Mouse (Mus musculus) layer of hippocampus, adult 11-12 months (tissue): Measurements from ENCODE around the gene Tsnax.
A peak's percentile ranks its signal among the peaks of the same experiment; 100 is the strongest.

Experiments
- DNase-seq: peaks from one replicate; pipeline ENCODE4 v3.0.0; 2022; ENCODE audit warnings: low spot score

The Tsnax gene

DNA sequence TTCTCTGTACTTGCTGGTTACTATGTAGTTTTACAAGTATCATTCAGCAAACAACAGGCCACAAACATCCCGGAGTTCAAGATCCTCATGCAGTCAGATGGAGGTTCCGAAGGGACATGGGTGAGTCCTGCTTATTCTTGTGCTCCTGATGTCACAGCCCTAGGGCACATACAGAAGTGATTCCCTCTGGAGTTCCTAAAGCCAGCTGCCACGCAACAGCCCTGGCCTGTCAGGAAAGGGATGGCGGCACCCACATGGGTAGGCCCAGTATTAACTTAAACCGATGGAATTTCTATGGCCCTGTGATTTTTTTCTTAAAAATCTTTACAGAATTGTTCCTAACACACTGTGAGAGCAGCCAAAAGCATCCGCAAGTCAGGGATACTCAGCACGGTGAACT is 30.6 kb downstream of the Tsnax start:
- no peak for DNase-seq

DNA sequence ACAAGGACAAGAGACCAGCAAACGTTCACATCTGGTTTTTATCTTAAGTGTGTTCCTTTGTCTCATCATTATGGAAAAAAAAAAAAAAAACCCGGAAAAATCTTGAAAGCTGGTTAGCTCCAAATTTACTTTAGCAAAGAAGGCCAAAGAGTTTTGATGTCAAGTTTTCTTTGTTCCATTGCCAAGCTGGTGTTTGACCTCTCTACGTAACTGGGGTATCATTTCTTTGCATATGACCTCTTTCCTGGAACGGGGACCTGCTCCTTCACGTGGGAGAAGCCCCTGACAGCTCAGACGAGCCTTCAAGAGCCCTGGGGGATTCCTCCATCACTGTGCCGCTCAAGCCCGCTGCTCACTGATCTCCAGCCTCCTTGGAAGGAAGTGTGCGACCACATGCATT is 31.1 kb downstream of the Tsnax start:
- no peak for DNase-seq

DNA sequence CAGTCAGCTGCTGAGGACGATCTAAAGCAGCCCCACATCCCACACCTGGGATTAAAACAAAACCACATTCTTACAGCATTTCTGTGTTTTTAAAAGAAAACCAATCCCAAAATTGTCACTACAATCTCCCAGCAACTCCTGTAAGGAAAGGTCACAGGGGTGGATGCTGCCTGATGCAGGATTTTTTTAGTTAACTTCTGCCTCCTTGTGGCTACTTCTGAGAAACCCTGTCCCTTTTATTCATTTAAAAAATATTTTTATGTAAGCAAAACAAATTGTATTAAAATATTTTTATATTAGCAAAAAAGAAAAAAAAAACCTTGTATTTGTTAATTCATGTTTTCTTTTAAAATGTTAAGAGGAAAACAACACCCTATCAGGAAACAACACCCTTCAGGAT is 33.0 kb downstream of the Tsnax start:
- no peak for DNase-seq

DNA sequence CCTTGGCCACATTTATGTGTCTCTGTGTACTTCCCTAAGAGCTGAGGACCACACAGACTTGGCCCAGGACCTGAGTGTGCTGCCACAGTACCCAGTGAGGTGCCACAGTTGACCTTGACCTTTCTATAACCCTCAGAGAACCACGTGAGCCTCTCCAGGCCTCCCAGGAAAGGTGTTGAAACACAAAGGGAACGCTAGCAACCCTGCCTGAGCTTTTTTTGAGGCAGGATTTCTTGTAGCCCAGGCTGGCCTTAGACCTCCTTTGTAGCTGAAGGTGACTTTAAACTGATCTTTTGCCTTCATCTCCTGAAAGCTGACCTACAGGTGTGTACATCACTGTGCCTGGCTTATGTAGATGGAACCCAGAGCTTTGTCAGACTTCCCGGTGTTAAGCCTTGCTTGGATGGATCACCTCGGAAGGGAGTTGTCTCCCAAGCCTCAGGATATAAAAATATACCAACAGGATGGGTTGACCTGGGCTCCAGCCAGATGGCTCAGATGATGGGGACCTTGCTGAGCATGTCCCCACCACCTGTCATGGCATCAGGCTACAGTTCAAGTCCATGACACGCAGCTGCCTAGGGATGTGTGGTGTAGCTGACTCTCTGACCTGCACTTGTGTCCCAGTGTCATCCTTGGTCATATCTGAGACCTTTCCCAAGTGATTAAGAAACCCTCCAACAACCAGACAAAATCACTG is 36.4 kb downstream of the Tsnax start:
- DNase-seq, result no peak

DNA sequence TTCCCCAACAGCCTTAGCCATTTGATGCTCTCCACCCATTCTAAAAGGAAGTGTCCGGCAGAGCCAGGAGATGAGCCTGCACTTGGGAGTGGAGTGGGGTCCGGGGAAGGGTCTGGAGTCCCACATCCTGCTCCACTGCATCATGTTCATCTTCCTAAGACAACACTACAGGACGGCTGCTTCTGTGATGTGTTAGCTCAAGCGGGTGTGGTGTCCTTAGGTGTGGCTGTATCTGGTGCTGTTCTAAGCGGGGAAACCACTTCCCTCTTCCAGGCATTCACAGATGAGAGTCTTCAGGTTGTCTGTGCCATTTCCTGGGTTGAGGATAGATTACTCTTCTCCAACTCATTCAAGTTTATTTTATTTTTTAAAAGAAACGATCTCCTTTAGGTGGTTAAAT is 37.0 kb downstream of the Tsnax start:
- DNase-seq, result no peak

DNA sequence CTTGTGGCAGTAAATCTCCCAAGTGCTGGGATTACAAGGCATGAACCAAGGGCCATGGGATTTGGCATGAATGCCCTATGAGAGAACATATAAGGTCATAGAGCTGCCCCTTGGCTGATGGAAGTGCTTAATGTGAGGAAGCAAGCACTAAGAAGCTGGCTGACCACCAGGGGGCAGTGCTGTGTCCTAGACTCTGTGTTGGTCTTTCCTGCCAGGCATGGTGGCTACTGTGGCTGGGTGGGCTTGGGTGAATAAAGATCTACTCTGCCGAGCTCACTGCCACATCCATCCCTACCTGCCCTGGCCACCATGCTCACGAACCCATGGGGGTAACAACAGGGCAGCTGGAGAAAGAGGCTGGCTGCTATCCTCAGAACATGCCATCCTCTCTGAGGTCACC is 39.2 kb downstream of the Tsnax start:
- DNase-seq, result peak; percentile 81

DNA sequence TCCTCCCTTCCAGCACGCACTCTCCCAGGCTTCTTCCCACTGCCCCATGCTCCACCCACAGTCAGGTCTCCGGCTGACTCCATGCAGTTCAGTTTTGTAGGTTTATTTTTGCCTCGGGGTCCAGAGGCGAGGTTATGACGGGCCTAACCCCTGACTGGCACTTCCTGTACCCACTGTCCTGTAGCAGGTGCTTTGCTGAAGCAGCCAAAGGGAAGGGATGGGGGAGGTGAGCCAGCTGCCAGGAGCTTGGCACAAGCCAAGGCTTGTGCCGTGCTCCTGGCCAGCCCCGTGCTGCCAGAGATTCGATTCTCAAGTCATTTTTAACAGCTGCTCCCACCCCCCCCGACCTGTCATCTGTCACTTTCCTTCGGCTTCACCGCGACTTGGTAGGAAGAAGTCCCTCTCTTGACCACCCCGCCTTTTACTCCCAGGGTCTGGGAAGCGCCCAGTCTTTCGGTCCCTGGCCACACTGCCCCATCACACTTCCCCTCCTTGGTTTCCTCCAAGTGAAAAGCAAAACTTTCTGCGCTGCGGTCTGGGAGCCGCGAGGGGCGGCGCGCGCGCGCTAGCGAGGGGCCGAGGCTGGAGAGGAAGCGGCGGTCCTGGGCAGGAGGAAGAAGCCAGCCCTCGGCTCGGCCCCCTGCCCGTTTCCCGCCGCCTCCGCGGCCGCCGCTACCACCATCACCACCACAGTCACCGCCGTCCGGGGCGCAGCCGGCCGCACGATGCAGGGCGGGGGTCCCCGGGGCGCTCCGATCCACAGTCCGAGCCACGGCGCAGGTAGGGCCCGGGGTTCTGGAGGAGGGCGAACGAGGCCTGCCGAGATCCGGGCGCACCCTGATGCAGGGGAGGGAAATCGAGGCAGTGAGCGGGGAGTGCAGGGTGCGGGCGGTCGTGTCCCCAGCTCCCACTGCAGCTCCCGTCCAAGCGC is 41.0 kb downstream of the Tsnax start, which contains the start of gene Disc1:
Gene Disc1 (plus strand): TSS at position 691 of the 931 bp plus-strand sequence.
- DNase-seq, result peak; percentile 52

DNA sequence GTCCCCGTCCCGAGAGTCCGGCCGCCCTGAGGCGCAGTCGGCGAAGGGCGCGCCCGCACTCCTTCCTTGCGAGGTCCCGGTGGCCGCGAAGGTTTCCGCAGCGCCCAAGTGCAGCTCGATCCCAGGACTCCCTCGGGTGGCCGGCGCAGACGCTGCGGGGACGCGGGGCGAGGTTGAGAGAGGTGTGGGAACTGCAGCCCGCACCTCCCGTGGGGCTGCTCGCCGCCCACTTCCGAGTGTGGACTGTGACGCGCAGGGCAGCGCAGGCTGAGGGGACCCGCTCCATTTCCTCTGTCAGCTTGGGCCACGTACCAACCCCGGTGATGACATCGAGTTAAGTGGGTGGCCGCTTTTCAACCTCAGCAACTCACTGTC is 41.6 kb downstream of the Tsnax start:
- peak; percentile 45 for DNase-seq

DNA sequence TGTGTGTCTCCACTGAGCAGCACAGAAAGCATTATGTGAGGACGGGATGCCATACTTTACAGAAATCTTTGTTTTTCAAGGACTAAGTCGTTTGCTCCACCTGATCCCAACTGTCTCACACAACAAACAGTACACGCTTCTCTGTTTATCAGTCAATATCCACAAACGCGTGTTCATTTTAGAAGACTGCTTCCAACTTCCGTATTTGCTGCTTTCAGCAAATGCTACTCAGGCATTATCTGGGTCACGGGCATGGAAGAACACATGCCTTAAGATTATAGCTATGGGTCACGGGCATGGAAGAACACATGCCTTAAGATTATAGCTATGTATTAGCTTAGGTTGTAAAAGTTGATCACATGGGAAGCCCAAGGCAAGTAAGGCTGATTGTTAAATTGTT is 48.1 kb downstream of the Tsnax start:
- no peak for DNase-seq

DNA sequence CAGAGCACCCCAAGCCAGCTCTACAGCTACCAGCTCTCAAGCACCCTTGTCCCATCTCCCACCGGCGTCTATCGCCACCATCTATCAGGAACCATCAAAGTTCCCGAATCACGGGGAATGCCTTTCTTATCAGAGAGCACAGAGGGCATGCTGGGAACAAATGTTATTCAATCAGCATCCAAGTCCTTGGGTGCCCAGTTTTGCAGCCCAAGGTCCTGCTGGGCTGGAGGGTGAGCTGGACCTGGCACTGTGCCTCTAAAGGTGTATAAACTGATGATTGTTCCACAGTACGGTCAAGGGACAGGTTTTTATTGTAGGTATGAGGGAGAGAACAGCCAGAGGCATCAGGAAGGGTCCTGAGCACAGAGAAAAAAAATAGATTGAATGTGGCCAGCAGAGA is 52.8 kb downstream of the Tsnax start:
- DNase-seq, result no peak

DNA sequence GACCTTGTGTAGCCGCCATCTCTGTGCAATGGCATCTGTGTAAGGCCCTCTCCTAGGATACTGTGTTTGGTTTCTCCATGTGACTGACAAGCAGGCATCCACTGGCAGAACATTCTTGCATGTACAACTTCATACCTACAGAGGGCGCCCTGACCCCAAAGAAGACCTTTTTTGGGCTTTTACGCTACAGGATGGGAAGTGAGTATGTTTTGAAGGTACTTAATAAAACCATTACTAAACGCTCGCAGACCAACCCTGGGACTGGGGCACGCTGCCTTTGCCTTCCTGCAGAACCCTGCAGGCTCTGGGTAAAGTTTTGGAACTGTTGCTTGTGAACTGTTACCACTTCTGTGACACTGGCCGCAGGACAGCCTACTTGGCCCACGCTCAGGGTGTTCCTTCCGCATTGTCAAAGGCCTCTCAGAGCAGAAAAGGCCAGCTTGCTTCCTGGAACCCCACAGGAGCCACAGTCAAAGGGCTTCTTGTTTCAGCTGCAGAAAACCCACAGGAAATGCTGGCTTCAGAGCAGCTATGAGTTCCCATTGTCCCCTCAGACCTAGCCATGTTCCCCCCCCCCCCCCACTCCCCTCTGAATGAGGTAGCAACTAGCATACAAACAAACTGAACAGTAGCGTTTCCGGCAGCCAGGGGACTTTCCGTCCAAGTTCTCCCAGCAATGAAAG is 54.3 kb downstream of the Tsnax start:
- DNase-seq, result peak; percentile 86

DNA sequence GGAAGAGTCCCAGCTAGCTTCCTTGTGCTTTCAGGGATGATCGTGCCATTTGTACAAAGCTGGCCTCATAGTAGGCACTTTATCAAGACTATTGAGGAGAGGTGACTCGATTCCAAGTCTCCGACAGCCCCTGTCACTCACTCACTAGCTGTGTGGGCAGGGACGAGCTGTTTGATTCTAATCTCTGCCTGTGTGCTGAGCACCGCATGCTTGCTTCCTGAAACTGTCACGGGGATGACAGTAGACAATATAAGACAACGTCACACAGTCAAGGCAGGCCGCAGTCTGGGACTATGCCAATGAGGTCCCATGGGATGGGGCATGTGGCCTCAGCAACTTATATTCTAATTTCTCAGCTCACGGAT is 54.8 kb downstream of the Tsnax start:
- DNase-seq, result peak; percentile 55

DNA sequence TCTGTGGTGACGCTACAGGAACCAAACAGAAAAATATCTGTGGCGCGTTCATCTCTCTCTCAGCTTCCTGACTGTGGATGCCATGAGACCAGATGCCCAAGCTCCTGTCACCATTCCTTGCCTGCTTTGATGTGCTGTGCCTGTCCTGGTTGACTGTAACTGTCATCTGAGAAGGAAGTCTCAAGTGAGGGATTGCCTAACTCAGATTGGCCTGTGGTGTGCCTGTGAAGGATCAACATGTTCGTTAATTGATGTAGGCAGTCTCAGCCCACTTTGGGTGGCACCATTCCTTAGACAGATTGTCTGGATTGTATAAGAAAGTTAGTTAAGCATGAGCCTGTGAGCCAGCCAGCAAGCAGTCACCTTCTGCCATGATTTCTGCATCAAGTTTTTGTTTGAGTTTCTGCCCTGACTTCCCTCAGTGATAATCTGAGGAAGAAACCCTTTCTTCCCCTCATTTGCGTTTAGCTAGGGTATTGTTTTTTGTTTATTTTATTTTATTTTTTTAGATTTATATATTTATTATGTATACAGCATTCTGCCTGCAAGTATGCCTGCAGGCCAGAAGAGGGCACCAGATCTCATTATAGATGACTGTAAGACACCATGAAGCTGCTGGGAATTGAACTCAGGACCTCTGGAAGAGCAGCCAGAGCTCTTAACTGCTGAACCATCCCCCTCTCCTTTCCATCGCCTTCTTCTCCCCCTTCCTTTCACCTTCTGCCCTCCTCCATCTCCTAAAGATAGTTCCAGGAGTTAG is 55.5 kb downstream of the Tsnax start:
- no peak for DNase-seq

DNA sequence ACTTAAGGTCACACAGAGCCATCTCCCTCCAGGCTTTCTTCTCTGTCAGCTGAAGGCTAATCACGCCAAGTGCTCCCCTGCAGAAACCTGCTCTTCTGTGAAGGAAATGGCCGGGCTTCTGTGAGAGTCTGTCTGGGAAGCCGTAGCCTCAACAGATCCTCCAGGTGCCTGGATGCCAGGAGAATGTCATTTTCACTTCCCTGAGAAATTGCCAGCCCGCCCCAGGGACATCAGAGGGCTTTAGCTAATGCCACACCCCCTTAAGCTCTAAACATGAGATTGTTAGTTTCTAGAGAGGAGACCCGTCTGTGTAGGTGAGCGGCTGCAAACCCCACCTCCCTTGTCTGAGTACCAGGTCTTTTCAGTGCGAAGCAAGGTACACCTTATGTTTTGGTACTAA is 56.5 kb downstream of the Tsnax start:
- no peak for DNase-seq

DNA sequence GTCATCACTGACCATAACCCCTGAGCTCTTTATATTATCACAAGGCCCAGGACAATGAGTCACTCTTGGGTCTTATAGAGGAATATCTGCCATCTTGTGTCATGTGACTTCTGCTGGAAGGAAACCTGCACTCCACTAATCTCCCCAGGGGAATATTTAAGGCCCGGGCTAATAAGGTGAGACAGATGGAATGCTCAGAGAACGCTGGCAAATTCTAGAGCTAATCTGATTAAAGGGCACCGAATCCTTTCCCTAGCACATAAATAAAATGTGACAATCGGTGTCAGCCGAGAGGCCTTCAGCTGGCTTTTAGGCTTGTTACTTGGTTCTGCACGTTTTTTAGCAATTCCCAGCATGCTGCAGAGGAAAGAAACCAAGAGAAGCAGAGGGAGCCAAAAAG is 56.9 kb downstream of the Tsnax start:
- DNase-seq, result no peak

DNA sequence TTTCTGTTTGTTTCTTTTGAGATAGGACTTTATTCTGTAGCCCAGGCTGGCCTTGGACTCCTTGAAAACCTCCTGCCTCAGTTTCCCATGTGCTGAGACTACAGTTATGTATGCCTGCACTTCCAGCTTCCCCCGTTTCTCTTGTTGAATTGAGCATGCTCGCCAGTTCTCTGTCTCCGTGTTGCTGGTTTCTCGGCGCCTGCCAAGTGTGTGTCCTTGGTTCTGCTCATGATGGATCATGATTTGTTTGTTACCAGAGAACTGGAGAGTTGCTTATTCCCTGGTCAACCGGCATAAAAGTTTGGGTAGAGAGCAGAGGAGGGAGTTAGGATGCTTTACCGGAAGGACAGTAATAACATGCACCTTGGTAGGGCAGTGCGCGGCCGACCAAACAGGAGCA is 61.3 kb downstream of the Tsnax start:
- no peak for DNase-seq

DNA sequence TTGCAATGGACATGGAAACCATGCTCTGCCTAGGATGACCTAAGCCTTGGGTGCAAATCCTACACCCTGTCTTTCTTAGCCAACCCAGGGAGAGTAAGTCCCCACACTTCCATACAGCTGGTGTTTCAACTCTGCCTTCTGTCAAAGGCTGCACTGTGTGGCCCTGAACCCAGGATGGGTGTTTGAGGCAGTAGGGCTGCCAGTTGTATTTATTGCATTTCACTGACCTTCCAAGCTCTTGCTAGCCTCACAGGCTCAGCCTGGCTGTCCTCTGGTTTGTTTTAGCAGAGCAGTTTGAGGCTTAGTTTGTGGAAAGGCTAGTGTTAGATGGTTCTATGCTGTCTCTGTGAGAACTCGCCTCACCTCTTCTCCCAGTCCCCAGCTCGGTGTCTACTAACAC is 61.8 kb downstream of the Tsnax start:
- DNase-seq, result no peak

DNA sequence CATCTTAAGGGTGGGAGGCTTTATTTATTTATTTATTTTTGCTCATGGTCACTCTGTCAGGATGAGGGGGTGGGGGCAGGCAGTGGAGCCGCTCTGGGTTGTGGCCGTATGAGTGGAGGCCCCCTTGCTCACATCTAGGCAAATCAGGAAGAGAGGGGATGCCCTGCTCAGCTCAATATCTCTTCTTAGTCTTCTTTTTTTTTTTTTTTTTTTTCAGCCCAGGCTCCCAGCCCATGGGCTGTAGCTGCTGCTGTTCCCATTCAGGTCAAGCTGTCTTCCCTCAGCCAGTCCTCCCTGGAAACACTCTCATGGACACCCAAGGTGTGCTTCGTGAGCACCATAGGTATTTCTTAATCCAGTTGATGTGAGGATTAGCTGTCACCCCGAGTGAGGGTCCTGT is 62.6 kb downstream of the Tsnax start:
- no peak for DNase-seq

DNA sequence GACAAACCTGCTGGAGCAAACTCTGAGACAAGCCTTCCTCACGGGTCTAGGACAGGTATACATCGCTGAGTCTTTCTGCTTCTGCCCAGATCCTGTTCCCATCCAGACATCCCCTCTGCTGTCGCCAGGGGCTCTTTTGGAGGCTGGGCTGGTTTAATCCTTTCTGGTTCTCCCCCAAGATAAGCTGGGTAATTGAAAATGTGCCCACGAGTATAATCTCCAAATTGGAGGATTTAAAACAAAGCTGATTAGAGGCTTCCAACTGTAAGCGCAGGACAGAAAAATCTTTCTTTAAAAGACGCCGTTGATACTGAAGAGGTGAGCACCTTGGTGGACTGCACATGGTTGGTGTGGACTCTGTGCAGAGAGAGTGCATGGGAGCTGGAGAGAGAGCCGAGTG is 64.5 kb downstream of the Tsnax start:
- DNase-seq, result no peak

DNA sequence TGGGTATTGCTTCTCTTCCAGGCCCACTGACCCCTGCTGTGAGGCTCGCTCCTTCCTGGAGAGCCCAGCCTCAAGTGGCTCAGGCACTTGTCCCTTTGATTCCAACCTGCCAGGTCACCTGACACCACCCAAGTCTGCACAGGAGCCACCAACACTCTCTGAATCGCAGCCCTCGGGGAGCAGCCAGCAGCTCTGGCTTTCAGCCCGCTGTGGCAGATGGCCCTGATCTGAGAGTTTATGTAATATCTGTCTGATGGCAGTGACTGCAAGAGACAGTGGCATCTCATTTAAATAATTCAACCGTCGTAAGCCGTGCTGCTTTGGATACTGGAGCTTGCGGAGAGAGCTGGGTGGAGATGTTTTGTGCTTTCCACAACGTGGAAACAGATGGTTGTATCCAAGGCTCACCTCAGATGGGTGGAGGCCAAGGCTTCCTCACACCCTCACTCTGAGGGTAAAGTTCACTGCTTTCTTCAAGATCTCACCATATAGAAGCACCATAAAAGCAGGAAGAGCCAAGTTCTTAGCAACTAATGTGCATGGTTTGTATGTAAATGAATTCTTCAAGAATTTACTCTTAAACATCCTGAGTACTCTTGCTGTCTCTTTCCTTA is 66.1 kb downstream of the Tsnax start:
- peak; percentile 91 for DNase-seq

DNA sequence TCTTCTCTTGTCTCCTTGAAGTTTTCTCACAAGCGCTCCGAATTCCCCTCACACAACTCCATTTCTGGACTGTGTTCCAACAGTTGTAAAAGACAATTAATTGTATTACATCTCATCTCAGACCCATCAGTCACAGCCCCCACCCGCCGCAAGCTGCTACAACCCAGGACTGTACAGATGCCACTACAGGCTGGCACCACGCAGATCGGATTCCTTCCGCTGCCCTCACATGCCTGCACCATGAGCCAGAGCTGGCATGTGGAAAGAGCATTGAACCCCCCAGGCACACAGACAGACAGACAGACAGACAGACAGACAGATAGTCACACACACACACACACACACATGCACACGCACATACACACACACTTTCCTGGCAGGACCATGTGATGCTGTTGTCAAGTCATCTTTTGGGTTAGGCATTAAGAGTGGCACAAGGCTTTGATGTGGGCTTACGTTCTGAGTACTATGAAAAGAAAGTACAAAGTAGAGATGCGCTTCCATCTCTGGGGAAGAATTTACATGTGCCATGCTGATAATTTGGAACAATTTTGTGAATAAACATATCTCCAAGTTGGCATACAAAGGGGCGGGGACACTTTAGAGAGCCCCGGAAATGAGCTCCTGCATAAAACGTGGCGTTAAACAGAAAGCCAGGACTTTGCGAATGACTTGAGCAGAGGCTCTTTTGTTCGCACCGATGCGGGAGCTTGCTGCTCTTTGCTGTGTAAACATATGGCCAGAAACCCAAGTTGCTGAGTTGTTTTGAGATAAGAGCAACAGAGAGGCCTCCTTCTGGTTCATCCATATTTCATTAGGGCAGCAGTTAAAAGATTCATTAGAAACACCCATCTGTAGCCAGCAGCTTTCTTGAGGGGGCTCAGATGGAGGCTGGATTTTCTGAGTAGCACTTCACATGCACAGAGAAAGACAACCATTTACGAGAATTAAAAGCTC is 67.9 kb downstream of the Tsnax start:
- DNase-seq, result peak; percentile 57
